Mouse (Mus musculus) adrenal gland, adult 2 months (tissue): ENCODE measurements around the gene Irs3. TPM values are rescaled to one million over a fixed set of nuclear protein-coding genes. Genes with fewer than 3 reads are reported as not detected.
"Not testable (repeated sequence)": the region's sequence is repeated elsewhere in the genome, so short reads cannot be mapped to it uniquely, and the experiment has no call there.

Experiments
- DNase-seq: peaks from one replicate; pipeline ENCODE4 v3.0.0; 2021
- polyA plus RNA-seq: library from polyadenylated mRNA; depleted of rRNA; stranded (reverse); fragments of >200 nt; gene quantifications from 2 replicates; pipeline ENCODE4 v1.2.3, GENCODE M21; 2012
- total RNA-seq, 2 experiments: library from RNA; stranded (reverse); gene quantifications; 2 replicates each; pipeline ENCODE4 v1.2.3; 2021

Irs3 gene
- total and polyA plus RNA-seq, 3 experiments = 9.6 to 18.9 (median 14.2) TPM

DNA sequence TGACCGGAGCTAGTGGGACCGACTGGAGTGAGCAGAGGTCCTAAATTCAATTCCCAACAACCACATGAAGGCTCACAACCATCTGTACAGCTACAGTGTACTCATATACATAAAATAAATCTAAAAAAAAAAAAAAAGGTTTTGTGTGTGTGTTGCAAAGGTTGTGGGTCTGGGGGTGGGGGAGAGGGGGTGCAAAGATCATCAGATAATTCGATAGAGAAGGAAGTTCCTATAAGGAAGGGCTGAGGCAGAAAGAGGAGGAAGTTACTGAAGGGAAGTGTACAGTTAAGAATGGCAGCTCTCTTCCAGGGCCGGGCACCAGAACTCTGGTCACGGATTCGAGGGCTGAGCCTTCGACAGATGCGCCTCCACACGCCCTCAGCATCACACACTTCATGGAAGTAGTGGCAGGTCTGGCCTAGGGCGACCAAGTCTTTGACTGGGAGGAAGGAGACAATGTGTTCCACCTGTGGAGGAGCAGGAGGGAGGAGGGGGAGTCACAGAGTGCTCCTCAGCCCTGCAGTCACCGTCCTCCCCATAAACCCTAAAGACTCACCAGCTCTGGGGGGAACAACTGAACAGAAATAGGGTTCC, 21.5 kb downstream of the Irs3 start:
- DNase-seq = no peak

DNA sequence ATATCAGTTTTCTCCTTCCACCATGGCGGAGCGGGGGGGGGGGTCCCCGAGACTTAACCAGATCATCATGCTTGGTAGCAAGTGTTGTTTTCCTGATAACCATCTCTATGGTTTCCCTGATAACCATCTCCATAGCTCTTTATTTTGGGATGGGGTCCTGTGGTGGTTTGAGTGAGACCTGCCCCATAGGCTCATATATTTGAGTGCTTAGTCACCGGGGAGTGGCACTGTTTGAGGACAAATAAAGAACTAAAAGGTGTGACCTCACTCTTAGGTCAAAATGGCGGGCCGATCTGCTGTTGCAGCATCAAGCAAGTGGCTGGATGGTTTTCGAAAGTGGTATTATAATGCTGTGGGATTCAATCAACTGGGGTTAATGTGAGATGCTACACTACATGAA, 30.2 kb downstream of the Irs3 start:
- no peak for DNase-seq

DNA sequence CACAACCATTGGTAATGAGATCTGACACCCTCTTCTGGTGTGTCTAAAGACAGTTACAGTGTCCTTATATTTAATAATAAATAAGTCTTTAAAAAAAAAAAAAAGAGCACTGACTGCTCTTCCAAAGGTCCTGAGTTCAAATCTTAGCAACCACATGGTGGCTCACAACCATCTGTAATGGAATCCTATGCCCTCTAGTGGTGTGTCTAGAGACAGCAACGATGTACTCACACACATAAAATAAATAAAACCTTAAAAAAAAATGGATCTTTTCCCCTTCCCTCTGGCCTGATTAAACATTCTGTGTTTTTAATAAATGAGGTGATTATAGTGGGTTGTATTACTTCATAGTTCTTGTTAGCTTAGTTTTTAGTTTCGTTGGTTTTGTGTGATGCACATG, 30.6 kb downstream of the Irs3 start:
- DNase-seq = not testable (repeated sequence)

GRCm38 (mm10) chr5:137613550-137613949, 32.0 kb downstream of the Irs3 start, which contains the start of gene Pcolce:
Gene Pcolce (minus strand): TSS chr5:137613784.
- DNase-seq = peak; percentile 88

DNA sequence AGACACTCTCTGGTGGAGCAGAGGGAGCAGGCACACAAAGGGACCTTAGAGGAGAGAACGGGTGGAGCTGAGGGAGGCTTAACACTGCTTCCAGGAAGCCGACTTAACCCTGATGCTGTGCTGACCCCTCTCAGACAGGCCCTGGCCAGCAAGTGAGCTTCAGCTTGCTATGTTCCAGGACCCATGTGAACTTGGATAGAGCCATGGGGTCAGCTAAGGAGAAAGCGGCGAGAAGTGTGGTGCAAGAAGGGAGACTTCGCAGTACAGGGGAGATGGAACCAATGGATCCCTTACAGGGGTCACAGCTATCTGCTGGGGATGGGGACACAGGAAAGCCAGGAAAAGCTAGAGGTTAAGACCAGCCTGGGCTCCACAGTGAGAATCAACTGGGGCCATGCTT, 32.4 kb downstream of the Irs3 start:
- DNase-seq = no peak

DNA sequence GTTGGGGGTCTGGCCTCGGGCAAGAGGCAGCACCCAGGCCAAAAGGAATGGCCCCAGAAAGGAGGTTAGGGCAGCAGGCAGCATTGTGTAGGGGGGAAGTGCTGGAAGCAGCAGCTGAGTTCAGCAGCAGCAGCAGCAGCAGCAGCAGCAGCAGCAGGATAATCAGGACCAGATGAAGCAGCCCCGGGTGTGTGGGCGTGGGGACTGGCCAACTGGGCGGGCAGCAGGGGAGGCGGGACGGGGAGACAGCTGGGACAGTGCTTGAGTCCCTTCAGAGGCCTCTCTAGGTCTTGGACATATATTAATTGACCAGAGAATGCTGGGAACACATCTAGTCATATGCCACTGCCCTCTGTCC, 34.3 kb downstream of the Irs3 start:
- peak; percentile 87 for DNase-seq

- peak; percentile 92 for DNase-seq
Measured at GRCm38 (mm10) chr5:137610548-137611244, 34.8 kb downstream of the Irs3 start.

- no peak for DNase-seq
Measured at GRCm38 (mm10) chr5:137610056-137610455, 35.5 kb downstream of the Irs3 start.

- no peak for DNase-seq
Measured at GRCm38 (mm10) chr5:137609292-137609691, 36.2 kb downstream of the Irs3 start.

- DNase-seq = no peak
Measured at GRCm38 (mm10) chr5:137608654-137609190, 36.8 kb downstream of the Irs3 start.

DNA sequence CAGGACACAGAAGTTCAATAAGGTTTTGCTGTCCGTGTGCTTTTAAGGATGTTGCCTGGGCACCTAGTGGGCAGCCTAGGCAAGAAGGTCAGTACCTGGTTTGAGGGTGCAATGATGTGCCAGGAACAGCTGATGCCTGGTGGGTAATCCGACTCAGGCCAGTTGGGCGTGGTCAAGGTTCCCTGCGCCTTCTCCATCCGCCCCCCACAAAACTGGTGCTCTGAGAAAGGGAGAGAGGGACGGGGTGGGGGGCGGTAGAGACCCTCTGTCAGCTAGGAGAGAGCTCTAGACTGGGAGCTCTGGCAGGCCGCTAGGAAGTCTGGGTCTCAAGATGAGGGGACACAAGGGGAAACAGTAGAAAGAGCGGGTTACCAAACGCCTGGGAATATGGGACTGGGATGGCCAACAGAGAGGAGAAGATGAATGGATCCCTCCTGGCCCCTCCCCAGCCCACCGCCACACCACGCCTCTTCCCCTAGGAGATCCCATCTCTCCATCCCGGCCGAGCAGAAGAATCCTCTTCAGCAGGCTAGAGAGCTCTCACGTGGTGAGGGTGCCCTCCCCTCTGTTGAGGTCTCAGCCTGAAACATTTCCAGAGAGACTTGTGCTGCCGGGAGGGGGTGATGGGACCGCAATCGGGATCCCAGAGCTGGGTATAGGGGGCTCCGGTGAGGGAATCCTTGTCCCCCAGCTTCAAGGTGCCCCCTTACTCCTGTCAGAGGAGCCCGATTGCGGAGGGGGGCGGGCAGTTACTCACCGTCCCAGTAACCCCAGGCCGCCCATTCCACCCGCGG, 37.5 kb downstream of the Irs3 start:
- DNase-seq = peak; percentile 25

GRCm38 (mm10) chr5:137601365-137601729, 44.2 kb downstream of the Irs3 start:
- no peak for DNase-seq

- peak; percentile 96 for DNase-seq
Measured at GRCm38 (mm10) chr5:137600619-137601364, 44.7 kb downstream of the Irs3 start, which contains the start of gene Mospd3. Gene Mospd3 (minus strand): TSS chr5:137601058.

DNA sequence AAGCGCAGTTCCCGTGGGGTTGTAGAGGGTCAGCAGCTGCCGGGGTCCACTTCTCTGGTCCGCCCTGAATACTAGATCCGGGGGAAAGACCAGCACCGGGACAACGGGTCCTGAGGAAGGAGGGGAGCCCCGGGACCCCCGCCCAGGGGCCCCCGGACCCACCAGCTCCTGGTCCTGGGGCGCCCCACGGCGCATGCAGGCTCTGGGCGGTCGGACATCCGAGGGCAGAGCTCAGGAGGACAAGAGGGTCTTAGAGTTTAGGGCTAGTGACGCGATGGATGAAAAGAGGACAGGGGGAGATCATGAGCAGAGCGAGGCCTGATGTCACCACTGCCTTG, 45.3 kb downstream of the Irs3 start:
- DNase-seq = no peak

- no peak for DNase-seq
Measured at GRCm38 (mm10) chr5:137599600-137599999, 45.9 kb downstream of the Irs3 start.

- DNase-seq = no peak
Measured at GRCm38 (mm10) chr5:137598100-137598826, 47.3 kb downstream of the Irs3 start.

GRCm38 (mm10) chr5:137597625-137598024, 47.9 kb downstream of the Irs3 start:
- no peak for DNase-seq

- DNase-seq = no peak
Measured at GRCm38 (mm10) chr5:137596601-137597261, 48.8 kb downstream of the Irs3 start.

GRCm38 (mm10) chr5:137595921-137596320, 49.6 kb downstream of the Irs3 start:
- DNase-seq = no peak
